Mouse (Mus musculus): Measurements from ENCODE around the gene Zyx. TPM values are rescaled to one million over a fixed set of nuclear protein-coding genes. Genes with fewer than 3 reads are reported as not detected.

The Zyx gene
- total and polyA plus RNA-seq, 3 experiments: 0.86 to 11.4 (median 2.2) TPM

DNA sequence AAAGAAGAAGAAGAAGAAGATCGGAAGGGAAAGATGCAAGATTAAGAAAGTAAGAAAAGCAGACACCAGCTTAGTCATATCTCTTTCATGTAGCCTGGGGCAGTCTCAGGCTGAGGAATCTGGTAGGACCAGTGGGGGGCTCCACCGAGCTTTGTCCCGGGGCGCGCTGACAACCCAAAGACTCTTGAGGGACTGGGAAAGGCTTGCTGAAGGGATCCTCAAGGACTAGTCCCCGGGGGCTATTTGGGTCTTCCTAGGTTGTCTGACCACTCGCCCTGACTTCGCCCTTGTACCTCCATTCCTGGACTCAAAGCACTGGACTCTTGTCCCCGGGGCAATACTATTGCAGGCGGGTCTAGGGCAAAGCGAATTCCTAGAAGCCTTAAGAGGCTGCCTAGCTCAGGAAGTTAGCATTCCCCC is 414 bp upstream of the Zyx start (continued):
- TF ChIP-seq ZMIZ1 (IDR thresholded peaks at IDR 0.05; ENCODE audit: low read depth, low read length): no peak
- no peak for TF ChIP-seq ZNF384 (IDR thresholded peaks at IDR 0.05; ENCODE audit: low read depth, low read length)
- no peak for TF ChIP-seq EP300 (IDR thresholded peaks at IDR 0.05; ENCODE audit: low read length)
- no peak for TF ChIP-seq ELF1 (IDR thresholded peaks at IDR 0.05; ENCODE audit: low read depth, low read length)
- TF ChIP-seq BHLHE40 (IDR thresholded peaks at IDR 0.05; ENCODE audit: low read depth, low read length): no peak
- TF ChIP-seq POLR2AphosphoS2 (IDR thresholded peaks at IDR 0.05; ENCODE audit: low read depth, low read length): no peak
- TF ChIP-seq SIN3A (IDR thresholded peaks at IDR 0.05; ENCODE audit: low read length): no peak
- no peak for TF ChIP-seq CHD2 (IDR thresholded peaks at IDR 0.05; ENCODE audit: low read length)
- peak; percentile 21 to 71; a peak in 3 of 4 replicates for TF ChIP-seq CTCF (conservative IDR thresholded peaks at IDR 0.05 in 1 of 2, IDR thresholded peaks at IDR 0.05 in 1 of 2; ENCODE audit: low read depth in 2 of 2, low read length in 2 of 2)
- TF ChIP-seq RCOR1 (conservative IDR thresholded peaks at IDR 0.05; ENCODE audit: low read depth, low read length): 0 out of 2 replicates have a peak, but pooled peaks have one; percentile 31
- no peak for TF ChIP-seq TCF12 (IDR thresholded peaks at IDR 0.05; ENCODE audit: low read depth, low read length)

DNA sequence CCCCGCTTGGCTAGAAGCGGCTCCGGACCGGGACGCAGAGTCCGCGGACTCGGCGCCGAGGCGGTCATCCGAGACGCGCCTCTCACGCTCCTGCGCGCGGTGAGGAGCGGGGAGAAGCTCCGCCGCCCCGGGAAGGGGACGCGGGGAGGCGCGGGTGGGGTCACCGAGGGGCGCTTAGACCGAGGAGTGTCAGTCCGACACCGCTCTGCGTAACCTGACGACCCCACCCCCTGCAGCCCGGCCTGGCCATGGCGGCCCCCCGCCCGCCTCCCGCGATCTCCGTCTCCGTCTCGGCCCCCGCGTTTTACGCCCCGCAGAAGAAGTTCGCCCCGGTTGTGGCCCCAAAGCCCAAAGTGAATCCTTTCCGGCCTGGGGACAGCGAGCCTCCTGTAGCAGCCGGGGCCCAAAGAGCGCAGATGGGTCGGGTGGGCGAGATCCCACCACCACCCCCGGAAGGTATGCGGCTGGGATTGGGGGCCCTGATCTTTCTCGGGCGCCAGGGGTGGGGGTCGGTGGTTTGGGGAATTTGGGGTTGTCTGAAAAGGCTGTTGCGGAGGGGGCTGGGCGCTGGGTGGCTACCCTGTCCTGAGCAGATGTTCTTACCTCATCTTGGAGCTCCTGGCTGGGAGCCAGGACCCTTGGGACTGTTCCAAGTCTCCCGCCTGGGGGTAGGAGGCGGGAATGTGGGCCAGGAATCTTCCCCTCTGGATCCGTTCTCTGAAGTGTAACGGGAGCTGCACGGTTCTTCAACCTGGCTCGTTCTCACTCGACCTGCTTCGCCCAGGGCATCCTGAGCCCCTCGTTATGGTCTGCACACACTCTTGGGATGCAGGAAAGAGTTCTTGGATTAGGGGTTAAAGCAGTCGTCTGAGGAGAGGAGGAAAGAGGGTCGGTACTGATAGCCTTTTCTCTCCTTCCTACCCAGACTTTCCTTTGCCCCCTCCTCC is 864 bp downstream of the Zyx start:
- no peaks in the 10 kb centered on the region for H3K79me2 ChIP-seq (replicated peaks; ENCODE audit: control insufficient read depth, extremely low read depth, insufficient read depth, poor library complexity, severe bottlenecking)
- peak overlapping the region; percentile 55 for H3K9ac ChIP-seq (ENCODE audit: insufficient read depth, low read depth)
- in situ Hi-C loops (cut with MboI; ENCODE audit: low pct_ligation_motif_present, low pct_unique_long_range_greater_than_20kb, low sequenced_read_pairs) (no loop called here), dilution Hi-C loops (cut with MboI; ENCODE audit: extremely low pct_ligation_motif_present, extremely low pct_unique_long_range_greater_than_20kb, low sequenced_read_pairs) (no loop called here)
- H3K27ac ChIP-seq (ENCODE audit: insufficient read depth, low read depth): no peak overlapping the region
- peak overlapping the region; percentile 94 for H3K4me2 ChIP-seq (ENCODE audit: insufficient read depth, low read depth, poor library complexity, severe bottlenecking)
- no peak for DNase-seq (ENCODE audit: extremely low read depth)
- H3K4me1 ChIP-seq (ENCODE audit: control insufficient read depth in 1 of 2, insufficient read depth in 2 of 2): peaks cover 0 to 11% of the 10 kb centered on the region in 2 experiments; a peak in 2 of 4 replicates
- TF ChIP-seq BHLHE40 (IDR thresholded peaks at IDR 0.05; ENCODE audit: low read depth, low read length): no peak
- no peak for TF ChIP-seq SMC3 (IDR thresholded peaks at IDR 0.05; ENCODE audit: low read depth, low read length)
- TF ChIP-seq MYC (IDR thresholded peaks at IDR 0.05; ENCODE audit: low read depth, low read length): no peak
- no peak for TF ChIP-seq E2F4 (IDR thresholded peaks at IDR 0.05; ENCODE audit: insufficient replicate concordance, low read depth, low read length)
- no peak for TF ChIP-seq CTCF (conservative IDR thresholded peaks at IDR 0.05 in 1 of 2, IDR thresholded peaks at IDR 0.05 in 1 of 2; ENCODE audit: low read depth in 2 of 2, low read length in 2 of 2)
- TF ChIP-seq CHD2 (IDR thresholded peaks at IDR 0.05; ENCODE audit: low read length): no peak
- no peaks in the 10 kb centered on the region for H3K27me3 ChIP-seq (replicated peaks)
- H3K36me3 ChIP-seq (replicated peaks in 1 of 2; ENCODE audit: control insufficient read depth in 1 of 2, insufficient read depth in 1 of 2, low read length in 1 of 2): peaks cover 0 to 10% of the 10 kb centered on the region in 2 experiments
- H3K4me3 ChIP-seq (replicated peaks in 1 of 3; ENCODE audit: low read depth in 2 of 3, low read length in 2 of 3, poor library complexity in 1 of 3): peak overlapping the region in 2 of 3 experiments; percentile 65 to 67
- no peaks in the 10 kb centered on the region for H3K9me3 ChIP-seq (replicated peaks; ENCODE audit: low read length)
